Mouse (Mus musculus): ENCODE measurements around the gene Gm4881. TPM values are rescaled to one million over a fixed set of nuclear protein-coding genes. Genes with fewer than 3 reads are reported as not detected.

Gene Gm4881
- polyA plus RNA-seq, 1 experiment from 2014 or later = not detected

DNA sequence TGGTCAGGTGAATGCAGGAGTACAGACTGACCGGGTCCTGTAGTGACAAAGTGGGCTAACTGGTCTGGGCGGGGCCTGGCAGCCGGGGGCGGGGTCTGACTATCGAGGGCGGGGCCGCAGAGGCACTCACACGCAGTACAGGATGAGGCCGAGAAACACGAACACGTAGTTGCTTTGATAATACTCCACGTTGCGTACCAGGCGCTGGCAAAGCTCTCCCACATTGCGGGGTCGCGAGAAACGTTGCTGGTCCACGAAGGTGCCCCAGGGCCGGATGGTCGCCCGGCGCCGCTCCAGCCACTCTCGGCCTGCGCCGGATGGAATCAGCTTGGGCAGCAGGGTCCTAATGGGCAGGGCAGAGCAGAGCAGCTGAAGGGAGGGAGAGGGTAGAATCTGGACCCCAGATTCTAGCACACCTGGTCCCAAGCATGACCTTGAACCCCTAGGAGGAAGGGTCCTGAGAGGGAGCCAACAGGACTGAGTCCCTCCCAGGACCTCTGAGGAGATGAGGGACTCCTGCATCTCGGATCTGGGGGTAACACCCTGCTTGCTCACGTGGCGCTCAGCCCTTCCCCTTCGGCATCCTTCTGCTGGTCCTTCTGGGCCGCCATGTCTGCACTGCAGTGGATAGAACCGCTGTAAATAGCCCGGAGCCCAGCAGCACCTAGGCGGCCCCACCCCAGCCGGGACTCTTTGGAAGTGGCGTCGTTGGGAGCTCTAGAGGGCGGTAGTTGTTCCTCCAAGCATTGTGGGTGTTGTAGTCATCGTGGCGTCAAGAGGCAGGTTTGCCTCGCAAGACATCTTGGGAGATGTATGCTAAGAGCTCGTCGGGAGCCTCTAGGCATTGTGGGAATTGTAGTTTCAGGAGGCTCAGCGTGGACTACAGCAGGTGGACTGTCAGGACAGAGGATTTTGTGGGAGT lies 27.9 kb upstream of the Gm4881 start, which contains the start of gene Rabac1:
Gene Rabac1, minus strand, starts transcription at position 783 of the 922 bp plus-strand sequence.
- Histone ChIP-seq H3K27me3 (ENCODE audit: poor library complexity, severe bottlenecking) (no peaks in the 10 kb centered on the region), H3K4me3 (peak within 1 kb of the TSS; percentile 72), H3K36me3 (replicated peaks) (no peaks in the 10 kb centered on the region), H3K9me3 (no peaks in the 10 kb centered on the region), H3K27ac (peak within 1 kb of the TSS; percentile 85), H3K4me1 (peaks cover 15% of the 10 kb centered on the region)
- under 1% methylated on average over 45 of the region's 45 CpGs for WGBS
- DNase-seq (ENCODE audit: extremely low spot score, low spot score) = peak; percentile 87

DNA sequence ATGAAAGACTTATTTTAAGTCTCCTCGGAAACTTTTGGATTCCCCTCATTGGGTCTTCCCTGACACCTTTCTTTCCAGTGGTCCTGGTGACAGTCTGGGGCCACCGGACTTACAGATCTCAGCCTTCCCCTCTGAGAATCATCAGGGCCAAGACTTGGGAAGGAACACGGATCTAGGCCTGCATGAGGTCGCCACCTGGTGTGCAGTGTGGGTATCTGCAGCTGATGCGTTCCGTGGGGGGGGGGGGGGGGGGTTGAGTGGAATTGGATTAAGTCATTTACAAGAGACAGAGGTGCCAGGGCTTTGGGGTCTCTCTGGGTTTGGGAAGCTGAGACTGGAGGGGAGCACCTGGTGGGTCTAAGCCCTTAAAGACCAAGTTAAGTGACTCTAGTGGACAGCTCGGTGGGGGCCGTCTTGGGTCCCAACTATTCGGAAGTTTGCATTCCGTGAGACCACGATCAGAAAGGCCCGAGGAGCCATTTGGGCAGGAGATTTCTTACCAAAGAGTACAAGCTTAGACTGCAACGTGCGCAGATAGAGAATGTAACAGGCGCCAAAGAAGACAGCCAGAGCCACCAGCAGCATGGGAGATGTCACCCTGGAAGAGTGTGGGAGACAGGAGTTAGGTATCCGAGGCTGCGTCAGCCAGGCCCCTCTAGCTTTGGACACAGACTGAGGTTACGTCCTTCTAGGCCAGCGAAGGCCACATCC lies 27.1 kb upstream of the Gm4881 start:
- Histone ChIP-seq H3K4me1 (peaks cover 15% of the 10 kb centered on the region), H3K36me3 (replicated peaks) (no peaks in the 10 kb centered on the region), H3K27ac (peak overlapping the region; percentile 85), H3K27me3 (ENCODE audit: poor library complexity, severe bottlenecking) (no peaks in the 10 kb centered on the region), H3K9me3 (no peaks in the 10 kb centered on the region), H3K4me3 (peak overlapping the region; percentile 72)
- WGBS = 11% methylated on average over 19 of the region's 19 CpGs
- peak; percentile 65 for DNase-seq (ENCODE audit: extremely low spot score, low spot score)

DNA sequence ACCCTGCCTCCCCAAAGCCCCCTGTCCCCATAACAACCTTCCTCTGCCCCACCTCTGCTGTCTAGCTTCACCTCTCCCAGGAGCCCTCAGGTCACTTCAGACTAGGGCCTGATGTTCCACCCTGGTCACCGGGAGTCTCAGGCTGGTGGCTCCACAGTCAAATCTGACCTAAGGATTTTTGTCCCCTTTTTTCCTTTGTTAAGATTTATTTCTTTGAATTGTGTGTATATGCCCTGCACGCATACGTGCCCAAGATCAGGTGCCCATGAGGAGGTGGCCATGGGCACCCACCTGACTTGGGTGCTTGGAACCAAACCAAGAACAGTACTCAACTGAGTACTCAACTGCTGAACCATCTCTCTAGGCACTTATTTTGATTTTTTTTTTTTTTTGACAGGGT lies 26.0 kb upstream of the Gm4881 start:
- WGBS = 96% methylated on average over 3 of the region's 3 CpGs
- no peak overlapping the region for H3K4me3 ChIP-seq
- H3K9me3 ChIP-seq = no peaks in the 10 kb centered on the region
- no peaks in the 10 kb centered on the region for H3K27me3 ChIP-seq (ENCODE audit: poor library complexity, severe bottlenecking)
- no peak for DNase-seq (ENCODE audit: extremely low spot score, low spot score)
- no peaks in the 10 kb centered on the region for H3K36me3 ChIP-seq (replicated peaks)
- peaks cover 16% of the 10 kb centered on the region for H3K4me1 ChIP-seq
- no peak overlapping the region for H3K27ac ChIP-seq

DNA sequence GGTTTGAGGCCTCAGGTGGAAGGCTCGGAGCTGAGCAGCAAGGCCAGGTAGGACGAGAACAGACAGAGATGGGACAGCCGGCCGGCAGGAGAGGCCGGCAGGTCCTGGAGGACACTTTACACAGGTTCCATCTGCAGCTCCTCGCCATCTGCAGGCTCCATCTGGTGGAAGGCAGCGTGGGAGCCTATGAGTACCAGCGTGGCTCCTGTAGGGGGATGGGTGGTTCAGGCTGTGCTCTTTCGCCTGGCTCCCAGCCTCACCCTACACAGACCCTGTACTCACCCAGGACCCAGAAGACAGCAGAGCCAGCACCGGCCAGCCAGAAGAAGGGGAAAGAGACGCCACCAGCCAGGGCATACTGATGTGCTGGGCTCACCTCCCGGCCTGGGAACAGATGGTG lies 25.5 kb upstream of the Gm4881 start:
- Histone ChIP-seq H3K27me3 (ENCODE audit: poor library complexity, severe bottlenecking) (no peaks in the 10 kb centered on the region), H3K9me3 (no peaks in the 10 kb centered on the region), H3K4me1 (peaks cover 19% of the 10 kb centered on the region), H3K27ac (no peak overlapping the region), H3K4me3 (no peak overlapping the region), H3K36me3 (replicated peaks) (no peaks in the 10 kb centered on the region)
- no peak for DNase-seq (ENCODE audit: extremely low spot score, low spot score)
- 77% methylated on average over 12 of the region's 12 CpGs for WGBS

DNA sequence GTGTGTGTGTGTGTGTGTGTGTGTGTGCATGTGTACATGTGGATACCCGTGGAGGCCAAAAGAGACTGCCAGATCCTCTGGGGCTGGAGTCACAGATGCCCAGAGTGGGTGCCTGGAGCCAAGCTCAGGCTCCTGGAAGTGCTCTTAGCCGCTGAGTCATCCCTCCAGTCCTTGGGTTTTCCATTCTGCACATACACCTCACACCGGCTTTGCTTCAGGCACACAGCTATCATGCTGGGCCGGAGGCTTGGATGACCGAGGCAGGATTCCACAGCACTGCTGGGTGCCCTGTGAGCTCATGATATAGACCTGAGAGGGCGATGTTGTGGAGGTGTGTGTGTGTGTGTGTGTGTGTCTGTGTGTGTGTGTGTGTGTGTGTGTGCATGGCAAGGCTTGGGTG lies 24.2 kb upstream of the Gm4881 start:
- no peak for DNase-seq (ENCODE audit: extremely low spot score, low spot score)
- H3K4me3 ChIP-seq = no peak overlapping the region
- 71% methylated on average over 6 of the region's 6 CpGs for WGBS
- H3K36me3 ChIP-seq (replicated peaks) = no peaks in the 10 kb centered on the region
- no peak overlapping the region for H3K27ac ChIP-seq
- H3K27me3 ChIP-seq (ENCODE audit: poor library complexity, severe bottlenecking) = no peaks in the 10 kb centered on the region
- peaks cover 24% of the 10 kb centered on the region for H3K4me1 ChIP-seq
- no peaks in the 10 kb centered on the region for H3K9me3 ChIP-seq

DNA sequence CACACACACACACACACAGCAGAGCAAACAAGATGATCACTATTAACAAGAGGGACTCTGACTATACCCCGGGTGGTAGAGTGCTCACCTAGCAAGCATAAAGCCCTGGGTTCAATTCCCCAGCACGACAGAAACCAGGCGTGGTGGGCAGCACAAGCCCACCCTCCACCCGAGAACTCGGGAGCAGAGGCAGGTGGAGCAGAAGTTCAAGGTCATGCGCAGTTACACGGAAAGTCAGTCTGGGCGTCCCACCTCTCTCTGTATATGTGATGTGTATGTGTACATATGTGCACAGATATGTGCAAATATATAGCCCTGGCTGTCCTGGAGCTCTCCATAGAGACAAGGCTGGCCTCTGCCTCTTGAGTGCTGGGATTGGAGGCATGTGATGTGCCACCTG lies 23.7 kb upstream of the Gm4881 start:
- 87% methylated on average over 8 of the region's 8 CpGs for WGBS
- Histone ChIP-seq H3K27ac (no peak overlapping the region), H3K27me3 (ENCODE audit: poor library complexity, severe bottlenecking) (no peaks in the 10 kb centered on the region), H3K4me1 (peaks cover 24% of the 10 kb centered on the region), H3K36me3 (replicated peaks) (no peaks in the 10 kb centered on the region), H3K9me3 (no peaks in the 10 kb centered on the region), H3K4me3 (no peak overlapping the region)
- no peak for DNase-seq (ENCODE audit: extremely low spot score, low spot score)

DNA sequence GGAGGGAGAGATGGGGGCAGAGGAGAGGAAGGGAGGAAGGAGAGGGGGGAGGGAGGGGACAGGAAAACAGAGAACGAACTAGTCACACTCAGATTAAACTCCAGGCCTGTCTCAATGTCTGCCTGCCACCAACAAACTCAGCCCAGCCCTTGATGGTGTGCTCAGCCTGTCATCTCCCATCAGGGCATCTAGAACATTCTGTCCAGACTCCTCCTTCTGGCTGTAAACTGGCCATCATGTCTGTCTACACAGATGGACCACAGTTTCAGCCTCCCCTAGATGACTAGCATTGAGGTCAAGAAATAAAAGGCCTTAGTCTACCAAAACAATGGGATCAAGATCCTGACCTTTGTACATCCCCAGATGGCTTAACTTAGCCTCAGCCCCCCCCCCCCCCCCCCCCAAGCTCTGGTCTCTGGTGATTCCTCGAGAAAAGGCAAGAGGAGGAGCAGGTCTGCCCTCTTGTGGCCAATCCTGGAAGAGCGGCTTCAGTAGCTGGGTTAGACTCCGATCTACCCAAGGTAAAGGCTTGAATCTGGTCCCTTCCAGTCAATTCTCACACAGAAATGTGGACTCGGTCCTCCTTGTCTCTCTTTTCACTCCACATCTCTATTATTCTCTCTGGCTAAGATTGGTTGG lies 20.7 kb upstream of the Gm4881 start:
- no peaks in the 10 kb centered on the region for H3K36me3 ChIP-seq (replicated peaks)
- no peaks in the 10 kb centered on the region for H3K9me3 ChIP-seq
- DNase-seq (ENCODE audit: extremely low spot score, low spot score) = peak; percentile 79
- H3K4me1 ChIP-seq = peaks cover 9% of the 10 kb centered on the region; the same call in 1 of the 2 replicates
- 16% methylated on average over 5 of the region's 5 CpGs for WGBS
- H3K27me3 ChIP-seq (ENCODE audit: poor library complexity, severe bottlenecking) = no peaks in the 10 kb centered on the region
- no peak overlapping the region for H3K27ac ChIP-seq
- H3K4me3 ChIP-seq = no peak overlapping the region

DNA sequence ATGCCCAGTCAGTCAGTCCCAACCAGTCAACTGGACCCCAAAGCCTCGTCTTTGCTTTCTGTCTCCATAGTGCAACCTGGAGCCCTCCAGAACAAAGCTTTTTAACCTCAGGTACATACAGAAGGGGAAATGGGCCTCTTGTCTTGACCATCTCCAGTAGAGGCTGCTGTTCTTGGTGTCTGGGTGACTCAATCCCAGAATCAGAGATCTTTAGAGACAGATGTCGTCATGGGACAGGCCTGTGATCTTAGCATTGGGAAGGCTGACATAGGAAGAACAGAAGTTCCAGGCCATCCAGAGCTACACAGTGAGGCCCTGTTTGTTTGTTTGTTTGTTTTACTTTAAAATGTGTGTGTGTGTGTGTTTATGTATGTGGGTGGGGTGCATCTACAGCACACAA lies 20.0 kb upstream of the Gm4881 start:
- Histone ChIP-seq H3K36me3 (replicated peaks) (no peaks in the 10 kb centered on the region), H3K9me3 (no peaks in the 10 kb centered on the region), H3K27me3 (ENCODE audit: poor library complexity, severe bottlenecking) (no peaks in the 10 kb centered on the region), H3K4me3 (no peak overlapping the region), H3K27ac (no peak overlapping the region), H3K4me1 (peaks cover 9% of the 10 kb centered on the region; the same call in 1 of the 2 replicates)
- 92% methylated on average over 2 of the region's 2 CpGs for WGBS
- DNase-seq (ENCODE audit: extremely low spot score, low spot score) = no peak

DNA sequence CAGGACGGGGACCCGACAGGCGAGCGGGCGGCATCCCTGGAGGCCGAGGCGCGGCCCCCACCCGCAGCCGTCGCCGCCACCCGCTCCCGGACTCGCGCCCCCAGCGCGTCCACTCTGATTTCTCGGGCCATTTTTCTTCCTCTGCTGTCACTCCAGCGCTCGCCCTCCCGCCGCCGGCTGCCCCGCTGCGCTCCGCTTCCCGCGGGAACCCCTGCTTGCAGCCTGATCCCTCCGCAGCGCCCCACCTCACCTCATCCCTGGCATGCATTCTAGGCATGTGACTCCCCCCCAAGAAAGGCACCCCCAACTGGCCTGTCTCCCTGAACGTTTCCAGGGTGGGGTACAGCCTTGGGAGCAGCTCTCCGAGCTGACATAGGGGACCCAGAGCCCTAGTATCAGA lies 10.9 kb upstream of the Gm4881 start:
- Histone ChIP-seq H3K27ac (no peak overlapping the region), H3K27me3 (ENCODE audit: poor library complexity, severe bottlenecking) (peaks cover 73% of the 10 kb centered on the region), H3K9me3 (no peaks in the 10 kb centered on the region), H3K4me3 (peak overlapping the region; percentile 55), H3K4me1 (peaks cover 37% of the 10 kb centered on the region), H3K36me3 (replicated peaks) (no peaks in the 10 kb centered on the region)
- no peak for DNase-seq (ENCODE audit: extremely low spot score, low spot score)
- 2% methylated on average over 33 of the region's 33 CpGs for WGBS

DNA sequence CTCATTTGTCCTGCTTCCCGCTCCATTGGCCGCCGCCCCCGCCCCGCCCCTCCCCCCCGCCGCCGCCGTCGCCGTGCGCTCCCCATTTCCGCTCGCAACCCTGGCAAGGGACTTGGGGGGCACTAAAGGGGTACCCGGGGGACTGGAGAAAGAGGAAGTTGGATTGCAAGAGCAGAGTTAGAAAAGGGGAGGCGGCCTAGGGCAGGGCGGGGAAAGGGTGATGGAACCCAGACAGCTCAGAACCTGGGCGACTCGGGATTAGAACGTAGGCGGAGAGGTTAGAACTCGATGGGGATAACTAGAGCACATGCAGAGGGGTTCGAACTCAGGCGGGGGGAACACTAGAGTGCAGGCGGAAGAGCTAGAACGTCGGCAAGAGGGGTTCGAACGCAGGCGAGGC lies 10.2 kb upstream of the Gm4881 start:
- DNase-seq (ENCODE audit: extremely low spot score, low spot score) = no peak
- peak overlapping the region; percentile 80 for H3K27ac ChIP-seq
- H3K4me1 ChIP-seq = peaks cover 45% of the 10 kb centered on the region

DNA sequence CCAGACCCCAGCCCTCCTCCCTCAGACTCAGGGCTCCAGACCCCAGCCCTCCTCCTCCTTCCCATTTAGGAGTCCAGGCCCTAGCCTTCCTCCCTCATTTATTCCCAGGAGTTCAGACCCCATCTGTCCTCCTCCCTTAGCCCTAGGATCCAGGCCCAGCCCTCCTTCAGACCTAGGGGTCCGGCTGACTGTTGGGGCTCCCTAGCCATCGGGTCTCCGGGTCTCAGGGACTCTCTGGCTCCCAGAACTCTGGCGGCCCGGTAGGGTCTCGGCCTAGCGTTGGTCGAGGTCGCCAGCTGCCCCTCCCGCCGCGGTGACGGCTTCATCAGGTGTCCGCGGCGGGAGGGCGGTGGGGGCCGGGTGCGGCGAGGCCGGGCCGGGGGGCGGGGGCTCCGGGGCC lies 9.7 kb upstream of the Gm4881 start:
- Histone ChIP-seq H3K4me3 (peak overlapping the region; percentile 55), H3K4me1 (peaks cover 45% of the 10 kb centered on the region), H3K36me3 (replicated peaks) (no peaks in the 10 kb centered on the region), H3K27ac (peak overlapping the region; percentile 80), H3K27me3 (ENCODE audit: poor library complexity, severe bottlenecking) (peaks cover 86% of the 10 kb centered on the region), H3K9me3 (no peaks in the 10 kb centered on the region)
- under 1% methylated on average over 24 of the region's 24 CpGs for WGBS
- DNase-seq (ENCODE audit: extremely low spot score, low spot score) = no peak

More for the DNA sequence above, 10.2 kb upstream of the Gm4881 start:
- Histone ChIP-seq H3K36me3 (replicated peaks) (no peaks in the 10 kb centered on the region), H3K4me3 (peak overlapping the region; percentile 55), H3K9me3 (no peaks in the 10 kb centered on the region), H3K27me3 (ENCODE audit: poor library complexity, severe bottlenecking) (peaks cover 81% of the 10 kb centered on the region)
- under 1% methylated on average over 30 of the region's 30 CpGs for WGBS

DNA sequence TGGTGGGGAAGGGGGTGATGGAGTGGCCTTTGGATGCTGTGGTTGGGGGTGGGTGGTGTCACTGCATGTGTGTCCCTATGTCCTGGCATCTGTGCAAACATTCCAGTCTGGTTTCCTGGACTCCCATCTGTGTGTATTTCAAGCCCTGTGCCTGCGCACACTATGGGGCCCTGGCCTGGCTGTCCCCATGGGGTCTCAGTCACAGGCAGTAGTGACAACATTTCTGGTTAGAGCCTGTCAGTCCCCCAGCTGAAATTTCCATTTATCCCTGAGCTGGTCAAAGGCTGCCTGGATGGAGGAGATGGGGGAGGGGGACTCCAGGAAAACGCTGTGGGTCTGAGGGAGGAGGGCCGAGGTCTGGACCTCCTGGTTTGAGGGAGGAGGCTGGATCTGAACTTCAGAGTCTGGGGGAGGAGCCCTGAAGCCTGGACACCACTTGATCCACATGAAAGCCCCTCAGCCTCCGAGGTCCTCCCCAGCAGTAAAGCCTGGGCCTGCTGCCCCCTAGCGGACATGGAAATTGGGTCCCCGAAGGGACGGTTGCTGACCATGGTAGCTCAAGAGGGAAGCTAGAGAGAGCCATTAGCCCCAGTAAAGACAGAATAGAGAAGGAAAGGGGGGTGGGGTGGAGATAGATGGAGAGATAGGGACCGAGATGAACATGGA lies 5.8 kb upstream of the Gm4881 start:
- H3K27me3 ChIP-seq (ENCODE audit: poor library complexity, severe bottlenecking) = peaks cover 100% of the 10 kb centered on the region
- DNase-seq (ENCODE audit: extremely low spot score, low spot score) = peak; percentile 86
- peaks cover 47% of the 10 kb centered on the region for H3K4me1 ChIP-seq
- H3K27ac ChIP-seq = no peak overlapping the region
- 0% methylated on average over 8 of the region's 8 CpGs for WGBS
- H3K9me3 ChIP-seq = no peaks in the 10 kb centered on the region
- H3K4me3 ChIP-seq = no peak overlapping the region
- no peaks in the 10 kb centered on the region for H3K36me3 ChIP-seq (replicated peaks)

Measured in forebrain, embryonic 10.5 days (tissue).